Mouse (Mus musculus) midbrain, embryonic 15.5 days (tissue): ENCODE measurements around the gene Gpr137c. TPM values are rescaled to one million over a fixed set of nuclear protein-coding genes. Genes with fewer than 3 reads are reported as not detected.

Source experiments
- ATAC-seq: fragments of 200-750 bp; cut with Nextera tagmentation; replicated peaks from 2 replicates; pipeline ENCODE4 v1.8.0; 2017; ENCODE audit warnings: moderate TSS enrichment
- H3K27ac ChIP-seq: fragments of 300-500 bp; sonication (generic); 2 replicates; pipeline ENCODE4 v1.5.1; 2015; ENCODE audit warnings: mild to moderate bottlenecking, inconsistent platforms
- H3K27me3 ChIP-seq: fragments of 300-500 bp; sonication (generic); replicated peaks from 2 replicates; pipeline ENCODE4 v1.6.1; 2015; ENCODE audit warnings: inconsistent platforms
- H3K36me3 ChIP-seq: fragments of 300-500 bp; sonication (generic); replicated peaks from 2 replicates; pipeline ENCODE4 v1.6.1; 2015; ENCODE audit warnings: inconsistent platforms
- H3K4me1 ChIP-seq: fragments of 300-500 bp; sonication (generic); 2 replicates; pipeline ENCODE4 v1.6.1; 2015; ENCODE audit warnings: inconsistent platforms
- H3K4me2 ChIP-seq: fragments of 300-500 bp; sonication (generic); 2 replicates; pipeline ENCODE4 v1.6.1; 2015; ENCODE audit warnings: inconsistent platforms, mild to moderate bottlenecking, moderate library complexity
- H3K4me3 ChIP-seq: fragments of 300-500 bp; sonication (generic); 2 replicates; pipeline ENCODE4 v1.5.1; 2015; ENCODE audit warnings: mild to moderate bottlenecking, inconsistent platforms
- H3K9ac ChIP-seq: fragments of 300-500 bp; sonication (generic); 2 replicates; pipeline ENCODE4 v1.6.1; 2015; ENCODE audit warnings: mild to moderate bottlenecking, inconsistent platforms
- H3K9me3 ChIP-seq: fragments of 300-500 bp; sonication (generic); 2 replicates; pipeline ENCODE4 v1.6.1; 2016; ENCODE audit warnings: inconsistent platforms
- WGBS: fragments of 180-500 bp; shearing (Covaris S2); methylation state at CpG from one replicate; pipeline ENCODE4 v1.1.7; 2015; ENCODE audit warnings: mixed read lengths; 5-methylcytosine and 5-hydroxymethylcytosine counted together
- polyA plus RNA-seq: library from polyadenylated mRNA; unstranded; fragments of >200 nt; fragmentation: Nextera tagmentation; extraction: Ambion mirVana; gene quantifications from 2 replicates; pipeline ENCODE4 v1.2.1, GENCODE M21; 2015

Gpr137c gene
- polyA plus RNA-seq, 1 experiment from 2014 or later: 18.1 TPM

DNA sequence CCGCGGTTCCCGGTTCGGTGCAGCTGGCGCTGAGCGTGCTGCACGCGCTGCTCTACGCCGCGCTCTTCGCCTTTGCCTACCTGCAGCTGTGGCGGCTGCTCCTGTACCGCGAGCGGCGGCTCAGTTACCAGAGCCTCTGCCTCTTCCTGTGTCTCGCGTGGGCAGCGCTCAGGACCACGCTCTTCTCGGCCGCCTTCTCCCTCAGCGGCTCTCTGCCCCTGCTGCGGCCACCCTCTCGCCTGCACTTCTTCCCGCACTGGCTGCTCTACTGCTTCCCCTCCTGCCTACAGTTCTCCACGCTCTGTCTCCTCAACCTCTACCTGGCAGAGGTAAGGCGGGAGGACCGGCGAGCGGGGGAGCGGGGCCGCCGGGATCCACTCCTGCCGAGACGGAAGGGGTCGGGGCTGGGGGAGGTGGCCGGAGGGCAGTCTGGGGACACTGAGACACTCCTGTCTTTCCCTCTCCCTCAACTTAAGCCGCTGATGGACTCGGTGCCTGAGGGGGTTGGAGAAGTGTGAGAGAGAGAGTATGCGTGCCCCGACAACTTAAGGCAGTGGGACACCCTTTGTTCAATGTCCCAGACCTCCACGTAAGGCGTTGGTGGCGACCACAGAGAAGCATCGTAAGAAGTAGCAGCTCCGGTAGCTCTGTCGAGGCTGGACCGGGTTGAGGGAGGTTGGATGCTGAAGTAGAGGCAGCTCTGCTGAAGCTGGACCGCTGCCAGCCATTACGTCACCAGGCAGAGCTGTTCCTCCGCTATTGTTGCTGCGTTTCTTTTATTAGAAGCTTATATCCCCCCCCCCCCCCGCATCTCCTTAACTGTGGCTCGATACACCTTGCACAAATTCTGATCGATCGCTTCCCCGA lies 806 bp downstream of the Gpr137c start, which contains the start of gene Txndc16:
Gene Txndc16, minus strand, starts transcription at position 239 of the 867 bp plus-strand sequence.
- under 1% methylated on average over 59 of the region's 59 CpGs for WGBS

DNA sequence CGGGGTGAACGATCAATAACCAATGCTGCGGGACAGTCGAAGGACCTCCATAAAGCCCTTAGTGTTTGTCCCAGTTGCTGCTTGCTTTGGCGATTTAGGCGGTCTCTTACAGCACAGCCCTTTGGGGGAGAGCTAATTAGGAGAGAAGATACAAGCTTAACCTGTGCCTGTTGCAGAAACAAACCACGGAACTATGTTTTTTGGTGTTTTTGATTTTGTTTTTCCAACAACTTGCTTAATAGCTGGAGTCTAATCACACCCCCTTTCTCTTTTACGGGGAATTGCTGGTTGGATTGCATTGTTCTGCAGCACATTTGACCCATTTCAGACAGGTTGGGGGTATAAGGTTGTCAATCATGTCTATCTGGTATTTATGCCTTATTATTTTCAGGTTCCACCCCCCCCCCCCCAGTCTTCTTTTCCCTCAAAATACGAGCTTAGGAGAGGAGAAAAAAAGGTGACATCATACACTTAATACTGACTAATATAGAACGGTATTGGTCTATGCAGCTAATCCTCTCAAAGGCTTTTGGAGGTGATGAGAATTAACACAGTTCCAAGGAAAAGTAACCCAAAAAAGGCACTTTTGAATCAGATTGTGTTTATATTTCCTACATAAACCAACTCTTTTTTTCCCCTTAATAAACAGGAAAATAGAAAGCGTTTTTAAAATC lies 1.6 kb downstream of the Gpr137c start:
- Histone ChIP-seq H3K4me3 (peak overlapping the region; percentile 92), H3K36me3 (no peaks in the 10 kb centered on the region), H3K27me3 (no peaks in the 10 kb centered on the region), H3K4me2 (peak overlapping the region; percentile 54), H3K9ac (peak overlapping the region; percentile 97), H3K27ac (peak overlapping the region; percentile 95), H3K9me3 (no peaks in the 10 kb centered on the region), H3K4me1 (peaks cover 24% of the 10 kb centered on the region)
- WGBS: 7% methylated on average over 11 of the region's 11 CpGs
- no peak for ATAC-seq

More for the DNA sequence above, 806 bp downstream of the Gpr137c start, which contains the start of gene Txndc16:
- peaks cover 24% of the 10 kb centered on the region for H3K4me1 ChIP-seq
- H3K4me2 ChIP-seq: peak within 1 kb of the TSS; percentile 65
- H3K36me3 ChIP-seq: no peaks in the 10 kb centered on the region
- H3K27ac ChIP-seq: peak within 1 kb of the TSS; percentile 95
- H3K9me3 ChIP-seq: no peaks in the 10 kb centered on the region
- H3K4me3 ChIP-seq: peak within 1 kb of the TSS; percentile 92
- peak within 1 kb of the TSS; percentile 97 for H3K9ac ChIP-seq
- H3K27me3 ChIP-seq: no peaks in the 10 kb centered on the region
- ATAC-seq: peak; percentile 63

DNA sequence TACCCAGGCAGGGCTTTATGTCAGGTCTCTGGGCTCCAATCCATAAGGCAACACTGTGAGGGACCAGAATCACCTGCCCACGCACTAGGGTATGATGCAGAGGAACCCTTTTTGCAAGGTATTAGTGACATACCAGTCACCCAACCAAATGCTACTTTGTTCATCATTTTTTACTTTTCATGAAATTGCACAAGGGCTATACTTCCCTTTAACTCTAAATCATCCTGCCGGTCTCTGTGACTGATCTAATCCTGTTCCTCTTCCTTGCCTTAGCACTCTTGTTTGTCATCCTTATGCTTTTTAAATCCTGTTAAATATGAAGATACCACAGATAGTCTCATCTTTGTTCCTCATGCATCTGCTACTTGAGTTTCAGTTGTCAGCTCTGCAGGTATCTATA lies 19.5 kb downstream of the Gpr137c start:
- H3K9me3 ChIP-seq: no peaks in the 10 kb centered on the region
- no peak overlapping the region for H3K4me3 ChIP-seq
- no peak for ATAC-seq
- H3K27ac ChIP-seq: no peak overlapping the region
- H3K9ac ChIP-seq: no peak overlapping the region
- H3K27me3 ChIP-seq: no peaks in the 10 kb centered on the region
- no peaks in the 10 kb centered on the region for H3K4me1 ChIP-seq
- no peak overlapping the region for H3K4me2 ChIP-seq
- H3K36me3 ChIP-seq: no peaks in the 10 kb centered on the region
- 92% methylated on average over 2 of the region's 2 CpGs for WGBS

DNA sequence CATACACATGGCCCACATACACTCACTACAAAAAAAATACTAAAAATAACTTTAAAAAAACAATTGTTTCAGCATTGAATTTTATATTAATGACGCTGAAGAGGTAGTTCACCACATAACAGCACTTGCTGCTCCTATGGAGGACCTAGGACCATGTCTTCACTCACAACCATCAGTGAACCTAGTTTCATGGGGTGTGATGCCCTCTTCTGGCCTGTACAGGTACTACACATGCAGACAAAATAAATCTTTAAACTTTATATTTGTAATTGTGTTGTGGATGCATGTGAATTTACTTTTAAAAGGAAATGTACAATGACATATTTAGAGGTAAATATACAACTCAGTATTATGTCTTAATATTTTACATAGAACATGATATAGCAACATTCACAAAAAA lies 22.1 kb downstream of the Gpr137c start:
- WGBS: 66% methylated on average over 1 of the region's 1 CpGs
- Histone ChIP-seq H3K4me1 (no peaks in the 10 kb centered on the region), H3K4me2 (no peak overlapping the region), H3K4me3 (no peak overlapping the region), H3K9ac (no peak overlapping the region), H3K36me3 (no peaks in the 10 kb centered on the region), H3K9me3 (no peaks in the 10 kb centered on the region), H3K27me3 (no peaks in the 10 kb centered on the region), H3K27ac (no peak overlapping the region)
- no peak for ATAC-seq

DNA sequence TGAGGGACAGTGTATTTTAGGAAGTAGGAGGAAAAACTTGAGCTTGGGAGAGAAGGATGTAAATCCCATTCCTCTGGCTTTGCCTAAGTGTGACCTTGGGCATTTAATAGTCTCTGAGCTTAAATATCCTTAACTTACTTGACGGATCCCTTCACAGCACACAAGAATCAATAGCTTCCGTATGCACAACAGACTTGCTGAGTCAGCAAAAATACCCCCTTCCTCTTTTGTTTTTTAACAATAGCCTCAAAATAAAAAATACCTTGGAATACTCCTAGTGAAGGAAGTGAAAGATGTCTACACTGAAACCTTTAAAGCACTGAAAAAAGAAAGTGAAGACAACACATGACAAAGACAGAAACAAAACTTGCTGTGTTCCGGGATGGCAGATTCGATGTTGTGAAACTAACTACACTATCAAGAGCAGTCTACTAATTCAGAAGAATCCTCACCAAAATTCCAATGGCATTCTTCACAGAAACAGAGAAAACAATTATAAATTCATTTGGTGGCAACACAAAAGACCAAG lies 32.1 kb downstream of the Gpr137c start:
- H3K9me3 ChIP-seq: no peaks in the 10 kb centered on the region
- no peak overlapping the region for H3K4me2 ChIP-seq
- H3K27me3 ChIP-seq: no peaks in the 10 kb centered on the region
- 89% methylated on average over 4 of the region's 4 CpGs for WGBS
- no peaks in the 10 kb centered on the region for H3K4me1 ChIP-seq
- no peak overlapping the region for H3K9ac ChIP-seq
- ATAC-seq: no peak
- no peaks in the 10 kb centered on the region; the same call in 1 of the 2 replicates for H3K36me3 ChIP-seq
- no peak overlapping the region for H3K4me3 ChIP-seq
- no peak overlapping the region for H3K27ac ChIP-seq

DNA sequence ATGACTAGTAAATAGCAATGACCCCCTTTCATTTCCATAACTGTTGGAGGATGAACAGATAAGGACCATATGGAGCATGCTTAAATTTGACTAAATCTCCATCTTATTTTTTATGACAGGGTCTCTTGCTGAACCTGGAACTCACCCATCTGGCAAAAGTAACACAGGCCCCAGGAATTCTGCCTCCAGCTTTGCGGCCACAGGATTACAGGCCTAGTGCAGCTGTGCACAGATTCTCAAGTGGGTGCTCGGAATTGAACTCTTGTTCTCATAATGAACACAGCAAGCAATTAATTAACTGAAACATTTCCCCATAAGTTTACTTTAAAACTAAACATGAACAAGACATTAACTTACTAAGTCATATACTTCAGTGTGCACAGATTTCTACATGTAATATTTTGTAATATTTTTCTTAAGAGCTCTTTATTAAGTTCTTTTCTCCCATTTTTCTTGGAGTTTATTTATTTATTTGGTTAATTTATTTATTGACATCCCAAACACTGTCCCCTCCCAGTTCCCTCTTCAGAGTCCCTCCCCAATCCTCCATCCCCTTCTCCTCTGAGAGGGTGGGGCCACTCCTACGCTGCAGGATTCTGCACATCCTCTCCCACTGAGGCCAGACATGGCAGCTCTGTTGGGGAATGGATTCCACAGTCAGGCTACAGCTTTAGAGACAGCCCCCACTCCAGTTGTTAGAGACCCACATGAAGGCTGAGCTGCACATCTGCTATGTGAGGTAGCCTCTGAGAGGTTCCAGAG lies 44.5 kb downstream of the Gpr137c start:
- Histone ChIP-seq H3K9me3 (peaks cover 4% of the 10 kb centered on the region; the same call in 1 of the 2 replicates), H3K36me3 (peaks cover 10% of the 10 kb centered on the region), H3K27me3 (no peaks in the 10 kb centered on the region), H3K4me1 (no peaks in the 10 kb centered on the region), H3K4me3 (no peak overlapping the region), H3K9ac (no peak overlapping the region), H3K27ac (no peak overlapping the region), H3K4me2 (no peak overlapping the region)
- no peak for ATAC-seq
- 87% methylated on average over 3 of the region's 3 CpGs for WGBS

DNA sequence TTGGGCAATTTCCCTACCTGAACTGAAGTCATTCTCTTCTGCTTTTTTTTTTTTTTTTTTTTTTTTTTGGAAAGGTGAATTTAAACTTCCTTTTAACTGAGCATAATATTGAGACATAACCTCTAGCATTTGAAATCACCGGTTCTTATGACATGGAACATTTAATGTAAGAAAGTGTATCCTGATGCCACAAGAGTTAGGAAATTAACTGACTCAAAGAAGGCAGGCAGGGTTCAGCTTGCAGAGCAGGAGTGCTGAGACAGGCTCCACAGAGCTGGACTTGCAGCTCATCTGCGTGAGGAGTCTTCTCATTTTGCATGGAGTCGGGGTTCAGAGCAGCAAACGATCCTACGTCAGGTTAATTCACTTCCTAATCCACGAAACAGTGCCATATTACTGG lies 56.3 kb downstream of the Gpr137c start:
- Histone ChIP-seq H3K9ac (no peak overlapping the region), H3K36me3 (peaks cover 10% of the 10 kb centered on the region; the same call in 1 of the 2 replicates), H3K27me3 (no peaks in the 10 kb centered on the region), H3K4me2 (no peak overlapping the region), H3K9me3 (no peaks in the 10 kb centered on the region), H3K4me1 (no peaks in the 10 kb centered on the region), H3K4me3 (no peak overlapping the region), H3K27ac (no peak overlapping the region)
- WGBS: 95% methylated on average over 6 of the region's 6 CpGs
- no peak for ATAC-seq

DNA sequence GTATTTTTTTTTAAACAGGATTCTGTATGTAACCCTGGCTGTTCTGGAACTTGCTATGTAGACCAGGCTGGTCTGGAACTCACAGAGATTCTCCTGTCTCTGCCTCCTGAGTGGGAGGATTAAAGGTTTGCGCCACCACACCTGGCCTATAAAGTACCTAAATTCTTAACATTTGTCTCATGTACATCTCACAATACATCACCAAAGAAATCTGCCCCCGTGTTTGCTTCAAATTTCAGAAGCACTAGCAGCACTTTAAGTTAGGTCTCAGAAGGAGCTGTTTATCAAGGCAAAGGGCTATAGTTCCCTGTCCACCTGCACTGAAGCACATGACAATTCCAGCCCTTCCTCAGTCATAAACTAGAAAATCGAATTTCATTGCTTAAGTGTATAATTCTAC lies 62.5 kb downstream of the Gpr137c start:
- Histone ChIP-seq H3K27me3 (no peaks in the 10 kb centered on the region), H3K4me3 (no peak overlapping the region), H3K9ac (no peak overlapping the region), H3K4me2 (no peak overlapping the region), H3K27ac (no peak overlapping the region), H3K9me3 (no peaks in the 10 kb centered on the region), H3K4me1 (no peaks in the 10 kb centered on the region), H3K36me3 (peaks cover 10% of the 10 kb centered on the region; the same call in 1 of the 2 replicates)
- ATAC-seq: no peak
- 90% methylated on average over 3 of the region's 3 CpGs for WGBS

DNA sequence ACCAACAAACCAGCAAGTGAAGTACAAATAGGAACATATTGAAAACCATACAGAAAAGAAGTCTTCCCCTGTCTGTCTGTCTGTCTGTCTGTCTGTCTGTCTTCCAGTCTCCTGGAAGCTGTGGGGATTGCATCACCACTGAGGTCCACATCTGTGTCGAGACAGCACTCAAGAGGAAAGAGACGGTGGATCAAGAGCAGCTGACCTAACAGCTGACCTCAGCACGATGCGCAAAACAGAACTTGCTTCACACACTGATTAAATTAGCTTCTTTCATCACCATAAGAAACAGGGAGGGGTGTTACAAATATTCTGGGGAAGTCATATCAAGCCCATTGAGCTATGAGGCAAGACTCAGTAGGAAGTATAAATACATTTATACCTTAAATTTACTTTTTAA lies 72.1 kb downstream of the Gpr137c start:
- Histone ChIP-seq H3K4me2 (no peak overlapping the region), H3K27me3 (no peaks in the 10 kb centered on the region), H3K9me3 (no peaks in the 10 kb centered on the region), H3K4me1 (no peaks in the 10 kb centered on the region), H3K4me3 (no peak overlapping the region), H3K36me3 (peaks cover 14% of the 10 kb centered on the region; the same call in 1 of the 2 replicates), H3K27ac (no peak overlapping the region), H3K9ac (no peak overlapping the region)
- no peak for ATAC-seq
- WGBS: 84% methylated on average over 4 of the region's 4 CpGs

DNA sequence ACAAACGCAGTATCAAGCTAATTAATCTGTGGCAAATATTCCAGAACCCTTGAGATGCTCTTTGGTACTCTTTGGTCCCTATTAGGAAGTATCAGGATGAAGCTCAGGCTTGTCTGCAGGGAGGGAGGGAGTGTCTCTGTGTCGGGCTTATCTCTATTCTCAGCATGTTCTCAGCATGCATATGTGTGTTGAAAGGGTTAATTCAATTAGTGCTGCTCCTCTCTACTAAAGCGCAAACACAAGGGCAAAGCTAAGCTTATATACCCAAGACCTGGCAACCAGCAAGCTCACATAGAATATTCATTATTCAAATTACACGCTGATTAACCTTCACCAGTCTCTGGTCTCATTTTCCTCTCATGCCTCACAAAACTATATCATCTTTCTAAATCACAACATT lies 84.4 kb downstream of the Gpr137c start:
- Histone ChIP-seq H3K4me3 (no peak overlapping the region), H3K36me3 (peaks cover 19% of the 10 kb centered on the region), H3K9me3 (no peaks in the 10 kb centered on the region), H3K4me2 (no peak overlapping the region), H3K9ac (no peak overlapping the region), H3K4me1 (no peaks in the 10 kb centered on the region), H3K27me3 (no peaks in the 10 kb centered on the region), H3K27ac (no peak overlapping the region)
- WGBS: 23% methylated on average over 4 of the region's 4 CpGs
- ATAC-seq: peak; percentile 81

DNA sequence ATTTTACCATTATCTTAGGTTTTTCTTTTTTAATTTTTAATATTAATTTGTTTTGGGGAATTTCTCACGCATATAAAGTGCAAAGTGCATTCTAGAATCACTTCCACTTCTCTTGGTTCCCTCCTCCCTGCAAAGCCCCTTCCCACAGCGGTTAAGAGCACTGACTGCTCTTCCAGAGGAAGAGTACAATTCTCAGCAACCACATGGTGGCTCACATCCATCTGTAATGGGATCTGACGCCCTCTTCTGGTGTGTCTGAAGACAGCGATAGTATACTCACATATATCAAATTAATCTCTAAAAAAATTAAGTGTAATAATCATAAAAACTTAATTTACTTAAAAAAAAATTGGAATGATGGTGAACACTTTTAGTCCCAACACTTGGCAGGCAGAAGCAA lies 84.9 kb downstream of the Gpr137c start:
- H3K9me3 ChIP-seq: no peaks in the 10 kb centered on the region
- no peak overlapping the region for H3K9ac ChIP-seq
- peaks cover 15% of the 10 kb centered on the region for H3K36me3 ChIP-seq
- H3K4me1 ChIP-seq: no peaks in the 10 kb centered on the region
- H3K27ac ChIP-seq: no peak overlapping the region
- WGBS: 53% methylated on average over 4 of the region's 4 CpGs
- no peak overlapping the region for H3K4me3 ChIP-seq
- no peak overlapping the region for H3K4me2 ChIP-seq
- no peaks in the 10 kb centered on the region for H3K27me3 ChIP-seq
- ATAC-seq: peak; percentile 52; the same call in 1 of the 2 replicates

DNA sequence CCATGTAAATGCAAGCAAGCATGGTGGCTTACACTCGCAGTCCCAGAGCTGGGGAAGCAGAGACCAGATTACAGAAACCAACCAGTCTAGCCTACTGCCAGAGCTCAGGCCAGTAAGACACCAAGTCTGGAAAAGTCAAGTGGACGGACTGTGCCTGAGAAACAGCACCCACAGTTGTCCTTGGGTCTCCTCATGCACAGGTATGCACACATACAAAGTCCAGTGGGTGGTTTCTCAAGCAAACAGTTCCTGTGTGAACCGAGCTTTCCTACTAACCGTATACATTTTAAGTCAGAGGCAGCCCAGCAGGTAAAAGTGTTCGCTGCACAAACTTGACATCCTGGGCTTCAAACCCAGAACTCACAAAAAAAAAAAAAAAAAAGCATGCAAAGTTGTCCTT lies 86.3 kb downstream of the Gpr137c start:
- H3K4me1 ChIP-seq: no peaks in the 10 kb centered on the region
- WGBS: 95% methylated on average over 5 of the region's 5 CpGs
- H3K36me3 ChIP-seq: peaks cover 10% of the 10 kb centered on the region
- H3K4me3 ChIP-seq: no peak overlapping the region
- ATAC-seq: no peak
- no peaks in the 10 kb centered on the region for H3K27me3 ChIP-seq
- no peaks in the 10 kb centered on the region for H3K9me3 ChIP-seq
- no peak overlapping the region for H3K27ac ChIP-seq
- no peak overlapping the region for H3K4me2 ChIP-seq
- no peak overlapping the region for H3K9ac ChIP-seq
